Mouse (Mus musculus) ES-CJ7 (cell line): Measurements from ENCODE around the gene Catsperg1.

Source experiments
- DNase-seq: peaks from one replicate; pipeline ENCODE4 v3.0.0; 2011; ENCODE audit warnings: low read depth, low spot score

The Catsperg1 gene

GRCm38 (mm10) chr7:29137429-29137828, 76.4 kb downstream of the Catsperg1 start:
- peak; percentile 91 for DNase-seq

GRCm38 (mm10) chr7:29134693-29135386, 79.0 kb downstream of the Catsperg1 start, which contains the start of gene Rasgrp4:
Rasgrp4 (plus strand) TSS chr7:29134851.
- peak; percentile 56 for DNase-seq

- no peak for DNase-seq
Observed at GRCm38 (mm10) chr7:29134230-29134629, 79.6 kb downstream of the Catsperg1 start.
